Mouse (Mus musculus): ENCODE measurements around the gene Slc20a1. TPM values are rescaled to one million over a fixed set of nuclear protein-coding genes. Genes with fewer than 3 reads are reported as not detected.

The Slc20a1 gene
- total RNA-seq, 2 experiments from 2014 or later: 10.5 to 23.9 TPM

GRCm38 (mm10) chr2:129197843-129198435 lies 625 bp upstream of the Slc20a1 start:
- intact Hi-C loops (cut with DNase I): loop anchor here (5.0 to 10.0 kb wide), 3 partner anchors 44 to 253 kb away; partner anchors contain the start of genes Chchd5 and Zc3h8
- no peak for DNase-seq
- TF ChIP-seq CTCF (IDR thresholded peaks at IDR 0.05): peak; percentile 9; the same call in 1 of the 2 replicates

GRCm38 (mm10) chr2:129199328-129200085 lies 943 bp downstream of the Slc20a1 start:
- Histone ChIP-seq H3K27ac (peak overlapping the region; percentile 98), H3K4me3 (peak overlapping the region; percentile 97)
- DNase-seq: no peak
- no peak for TF ChIP-seq CTCF (IDR thresholded peaks at IDR 0.05)
- intact Hi-C loops (cut with DNase I): loop anchor here (5.0 to 10.0 kb wide), 3 partner anchors 43 to 255 kb away; partner anchors contain the start of genes Chchd5 and Zc3h8

More at GRCm38 (mm10) chr2:129197843-129198435, 625 bp upstream of the Slc20a1 start:
- Histone ChIP-seq H3K4me3 (peak overlapping the region; percentile 97), H3K27ac (peak overlapping the region; percentile 98)

- intact Hi-C loops (cut with DNase I): no loop called here
- Histone ChIP-seq H3K4me3 (no peak overlapping the region), H3K27ac (peak overlapping the region; percentile 82)
- no peak for DNase-seq
- no peak for TF ChIP-seq CTCF (IDR thresholded peaks at IDR 0.05)
Observed at GRCm38 (mm10) chr2:129205000-129205399, 6.4 kb downstream of the Slc20a1 start.

- Histone ChIP-seq H3K4me3 (no peak overlapping the region; the same call in 1 of the 2 replicates), H3K27ac (peak overlapping the region; percentile 82)
- DNase-seq: peak; percentile 56
- TF ChIP-seq CTCF (IDR thresholded peaks at IDR 0.05): no peak
- intact Hi-C loops (cut with DNase I): no loop called here
Observed at GRCm38 (mm10) chr2:129206824-129207223, 8.3 kb downstream of the Slc20a1 start.

GRCm38 (mm10) chr2:129208181-129208746 lies 9.7 kb downstream of the Slc20a1 start:
- Histone ChIP-seq H3K27ac (peak overlapping the region; percentile 82), H3K4me3 (no peak overlapping the region; the same call in 1 of the 2 replicates)
- TF ChIP-seq CTCF (IDR thresholded peaks at IDR 0.05): no peak
- peak; percentile 41 for DNase-seq
- intact Hi-C loops (cut with DNase I): no loop called here

GRCm38 (mm10) chr2:129210089-129210749 lies 11.7 kb downstream of the Slc20a1 start:
- no peak for TF ChIP-seq CTCF (IDR thresholded peaks at IDR 0.05)
- no peak for DNase-seq
- Histone ChIP-seq H3K27ac (peak overlapping the region; percentile 69), H3K4me3 (no peak overlapping the region)
- intact Hi-C loops (cut with DNase I): no loop called here

- no peak for TF ChIP-seq CTCF (IDR thresholded peaks at IDR 0.05)
- DNase-seq: no peak
- intact Hi-C loops (cut with DNase I): no loop called here
- no peak overlapping the region for H3K4me3 ChIP-seq
- H3K27ac ChIP-seq: peak overlapping the region; percentile 69; the same call in 1 of the 2 replicates
Observed at GRCm38 (mm10) chr2:129211255-129211654, 12.7 kb downstream of the Slc20a1 start.

- no peak for TF ChIP-seq CTCF (IDR thresholded peaks at IDR 0.05)
- H3K27ac ChIP-seq: no peak overlapping the region
- no peak for DNase-seq
- intact Hi-C loops (cut with DNase I): no loop called here
- H3K4me3 ChIP-seq: no peak overlapping the region
Observed at GRCm38 (mm10) chr2:129211957-129212356, 13.4 kb downstream of the Slc20a1 start.

- DNase-seq: no peak
- intact Hi-C loops (cut with DNase I): no loop called here
- Histone ChIP-seq H3K27ac (no peak overlapping the region), H3K4me3 (no peak overlapping the region)
- TF ChIP-seq CTCF (IDR thresholded peaks at IDR 0.05): no peak
Observed at GRCm38 (mm10) chr2:129212566-129212965, 14.0 kb downstream of the Slc20a1 start.

GRCm38 (mm10) chr2:129214774-129215173 lies 16.2 kb downstream of the Slc20a1 start:
- no peak for TF ChIP-seq CTCF (IDR thresholded peaks at IDR 0.05)
- DNase-seq: no peak
- intact Hi-C loops (cut with DNase I): no loop called here
- Histone ChIP-seq H3K27ac (no peak overlapping the region), H3K4me3 (no peak overlapping the region)

- Histone ChIP-seq H3K27ac (no peak overlapping the region), H3K4me3 (no peak overlapping the region)
- TF ChIP-seq CTCF (IDR thresholded peaks at IDR 0.05): no peak
- intact Hi-C loops (cut with DNase I): no loop called here
- no peak for DNase-seq
Observed at GRCm38 (mm10) chr2:129217612-129218185, 19.1 kb downstream of the Slc20a1 start.

- intact Hi-C loops (cut with DNase I): no loop called here
- TF ChIP-seq CTCF (IDR thresholded peaks at IDR 0.05): no peak
- no peak for DNase-seq
- H3K27ac ChIP-seq: peak overlapping the region; percentile 20; the same call in 1 of the 2 replicates
- H3K4me3 ChIP-seq: no peak overlapping the region
Observed at GRCm38 (mm10) chr2:129218537-129219105, 20.1 kb downstream of the Slc20a1 start.

Measured in gastrocnemius, adult 2 months (tissue).